Mouse (Mus musculus) CD8-positive naive resting alpha-beta T cell, adult 57 days (primary cell): Measurements from ENCODE around the gene Pard3b. TPM values are rescaled to one million over a fixed set of nuclear protein-coding genes. Genes with fewer than 3 reads are reported as not detected.

Source experiments
- total RNA-seq: library from RNA; stranded (reverse); gene quantifications from one replicate; pipeline ENCODE4 v1.2.4, GENCODE M21; 2023

Pard3b gene
- total RNA-seq = 1.1 TPM

GRCm38 (mm10) chr1:61638347-61639111, at the start of gene Pard3b:
TSS of gene Pard3b (plus strand) at chr1:61638824.

